Mouse (Mus musculus) urinary bladder, postnatal 36 days (tissue): Measurements from ENCODE around the gene Pcbp3.

ENCODE experiments used
- DNase-seq, 2 experiments: peaks; one replicate each; pipeline ENCODE4 v3.0.0; 2022; ENCODE audit warnings: low spot score in 2 of 2, mixed read lengths in 1 of 2

Gene Pcbp3

GRCm38 (mm10) chr10:76931122-76931521, 30.6 kb downstream of the Pcbp3 start:
- DNase-seq, result peak; percentile 71 to 84

- no peak for DNase-seq
Measured at GRCm38 (mm10) chr10:76924441-76924840, 37.2 kb downstream of the Pcbp3 start.

GRCm38 (mm10) chr10:76918086-76918485, 43.6 kb downstream of the Pcbp3 start:
- DNase-seq, result no peak

GRCm38 (mm10) chr10:76906434-76906833, 55.3 kb downstream of the Pcbp3 start:
- DNase-seq, result no peak

DNA sequence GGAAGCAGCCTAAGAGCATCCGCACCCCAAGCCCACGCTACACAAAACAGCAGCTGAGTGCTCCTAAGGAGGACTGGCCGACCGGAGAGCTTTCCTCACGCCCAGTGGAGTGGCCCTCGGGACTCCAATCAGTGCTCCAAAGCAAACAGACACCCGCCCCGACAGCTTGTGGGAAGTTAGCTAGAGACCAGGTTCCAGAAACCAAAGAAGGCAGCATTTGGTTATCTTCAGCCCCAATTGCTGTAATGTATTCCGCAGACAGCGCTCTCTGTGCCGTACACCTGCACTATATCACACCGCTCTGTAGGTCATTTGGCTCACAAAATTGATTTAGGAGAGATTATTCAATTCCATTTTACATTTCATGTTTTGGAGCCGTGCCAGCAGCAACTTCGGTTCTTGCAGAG, 55.7 kb downstream of the Pcbp3 start:
- DNase-seq, result no peak

- no peak for DNase-seq
Measured at GRCm38 (mm10) chr10:76903694-76904093, 58.0 kb downstream of the Pcbp3 start.

DNA sequence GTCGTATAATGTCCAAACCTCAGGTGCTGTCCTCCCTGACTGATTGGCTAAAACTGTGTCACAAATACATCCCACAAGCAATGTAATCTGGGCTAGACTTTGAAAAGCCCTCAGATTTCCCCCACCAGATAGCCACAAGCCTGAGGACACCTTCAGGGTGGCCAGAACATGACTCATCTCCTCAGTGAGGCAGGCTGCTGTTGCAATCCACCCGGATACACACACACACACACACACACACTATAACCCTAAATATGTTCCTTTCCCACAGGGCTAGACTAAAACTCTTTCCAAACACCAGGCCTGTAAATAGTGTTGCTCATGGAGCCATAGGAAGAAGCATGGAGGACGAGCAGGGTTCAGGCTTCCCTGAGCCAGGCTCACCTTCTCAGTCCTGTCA, 58.6 kb downstream of the Pcbp3 start:
- peak in 1 of 2 experiments; percentile 47 for DNase-seq

- DNase-seq, result peak; percentile 17 to 42
Measured at GRCm38 (mm10) chr10:76902588-76902987, 59.1 kb downstream of the Pcbp3 start.

- DNase-seq, result no peak
Measured at GRCm38 (mm10) chr10:76898428-76898827, 63.3 kb downstream of the Pcbp3 start.

- no peak for DNase-seq
Measured at GRCm38 (mm10) chr10:76891456-76891855, 70.2 kb downstream of the Pcbp3 start.

DNA sequence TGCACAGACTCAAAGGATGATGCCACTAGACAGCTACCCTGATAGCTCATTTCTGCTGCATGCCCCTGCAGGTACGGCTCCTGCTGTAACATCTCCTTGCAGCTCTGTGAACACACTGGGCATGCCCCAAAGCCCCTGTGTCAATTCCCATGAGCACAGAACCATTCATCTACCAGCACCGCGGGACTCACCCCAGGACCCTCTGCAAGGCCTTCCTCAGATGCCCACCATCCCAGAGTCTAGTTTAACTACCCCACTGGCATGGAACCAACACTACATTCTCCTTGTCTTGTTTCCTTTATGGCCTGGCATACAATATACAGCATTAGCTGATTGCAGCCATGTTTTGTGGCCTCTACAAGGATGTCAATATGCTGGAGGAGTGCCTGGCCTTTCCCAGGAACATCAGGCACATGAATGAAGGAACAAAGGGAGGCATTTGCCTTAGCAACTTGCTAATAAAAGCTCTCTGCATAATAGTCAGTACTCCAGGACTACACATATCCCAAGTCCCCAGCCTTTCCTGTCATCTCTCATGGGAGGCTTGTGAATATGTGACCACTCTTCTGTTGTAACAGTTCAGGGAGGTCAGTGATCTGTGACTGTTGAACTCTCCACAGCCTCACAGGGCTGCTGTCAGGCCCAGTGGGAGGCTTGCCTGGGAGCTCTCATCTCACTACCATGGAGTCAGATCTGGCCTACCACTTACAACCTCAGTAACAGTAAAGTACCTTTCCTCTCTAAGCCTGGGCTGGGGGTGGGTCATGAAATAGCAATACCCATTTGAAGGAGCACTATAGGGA, 78.0 kb downstream of the Pcbp3 start:
- no peak for DNase-seq

- DNase-seq, result no peak
Measured at GRCm38 (mm10) chr10:76882644-76883441, 78.8 kb downstream of the Pcbp3 start.

DNA sequence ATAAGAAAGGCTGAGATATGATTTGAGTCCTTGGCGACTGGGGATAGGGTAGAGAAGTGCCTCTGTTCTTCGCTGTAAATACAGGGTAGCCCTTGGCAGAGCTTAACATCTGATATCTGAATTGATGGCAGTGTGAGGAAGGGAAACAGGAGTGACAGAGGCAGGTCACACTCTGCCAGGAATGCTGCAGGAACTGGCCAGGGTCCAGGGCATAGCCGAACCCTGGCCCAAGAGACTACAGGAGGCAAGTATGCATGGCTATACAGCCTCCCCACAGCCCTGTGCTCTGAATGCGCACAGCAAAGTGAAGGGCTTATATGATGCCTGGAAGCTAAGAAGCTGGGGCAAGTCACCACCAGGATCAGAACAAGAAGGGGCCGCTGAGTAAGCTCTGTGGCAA, 79.8 kb downstream of the Pcbp3 start:
- DNase-seq, result no peak

- no peak for DNase-seq
Measured at GRCm38 (mm10) chr10:76875310-76875709, 86.4 kb downstream of the Pcbp3 start.

GRCm38 (mm10) chr10:76874879-76875278, 86.8 kb downstream of the Pcbp3 start:
- DNase-seq, result no peak

- peak; percentile 25 to 29 for DNase-seq
Measured at GRCm38 (mm10) chr10:76874398-76874797, 87.3 kb downstream of the Pcbp3 start.

GRCm38 (mm10) chr10:76873948-76874347, 87.7 kb downstream of the Pcbp3 start:
- peak; percentile 12 to 25 for DNase-seq

DNA sequence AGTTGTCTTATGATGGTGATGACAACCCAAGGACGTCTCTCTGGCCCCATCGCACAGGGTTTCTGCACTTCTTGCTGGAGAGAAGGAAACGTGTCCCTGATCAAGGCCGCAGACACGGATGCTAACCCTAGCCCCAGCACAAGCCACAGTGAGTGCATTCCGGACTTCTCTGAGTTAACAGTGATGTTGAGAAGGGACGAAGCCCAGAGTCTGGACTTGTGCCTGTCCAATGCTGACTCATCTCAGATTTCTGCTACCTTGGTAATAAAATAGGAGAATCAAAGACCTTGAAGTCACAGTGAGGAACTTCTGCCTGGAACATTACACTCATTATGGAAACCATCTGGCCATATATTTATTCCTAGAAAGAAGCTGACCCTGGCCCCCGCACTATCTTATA, 89.0 kb downstream of the Pcbp3 start:
- no peak for DNase-seq

- DNase-seq, result no peak
Measured at GRCm38 (mm10) chr10:76865936-76866335, 95.8 kb downstream of the Pcbp3 start.

DNA sequence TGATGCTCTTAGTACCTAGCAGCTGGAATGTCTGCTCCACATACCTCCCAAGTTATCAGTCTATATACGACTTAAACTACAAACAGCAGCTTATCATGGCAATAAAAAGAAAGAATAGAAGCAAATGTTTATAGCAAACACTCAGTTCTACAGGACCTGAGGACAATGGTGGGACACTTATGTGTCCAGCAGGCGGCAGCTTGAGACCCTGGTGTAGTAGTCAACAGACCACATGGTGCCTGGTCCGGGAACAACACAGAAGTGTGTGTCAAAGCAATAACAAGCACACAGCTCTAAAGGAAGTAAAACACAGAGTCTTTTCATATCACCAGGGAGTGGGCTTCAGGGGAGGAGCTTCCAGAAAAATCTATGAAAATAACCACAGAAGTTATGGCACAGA, 100.7 kb downstream of the Pcbp3 start:
- no peak for DNase-seq

DNA sequence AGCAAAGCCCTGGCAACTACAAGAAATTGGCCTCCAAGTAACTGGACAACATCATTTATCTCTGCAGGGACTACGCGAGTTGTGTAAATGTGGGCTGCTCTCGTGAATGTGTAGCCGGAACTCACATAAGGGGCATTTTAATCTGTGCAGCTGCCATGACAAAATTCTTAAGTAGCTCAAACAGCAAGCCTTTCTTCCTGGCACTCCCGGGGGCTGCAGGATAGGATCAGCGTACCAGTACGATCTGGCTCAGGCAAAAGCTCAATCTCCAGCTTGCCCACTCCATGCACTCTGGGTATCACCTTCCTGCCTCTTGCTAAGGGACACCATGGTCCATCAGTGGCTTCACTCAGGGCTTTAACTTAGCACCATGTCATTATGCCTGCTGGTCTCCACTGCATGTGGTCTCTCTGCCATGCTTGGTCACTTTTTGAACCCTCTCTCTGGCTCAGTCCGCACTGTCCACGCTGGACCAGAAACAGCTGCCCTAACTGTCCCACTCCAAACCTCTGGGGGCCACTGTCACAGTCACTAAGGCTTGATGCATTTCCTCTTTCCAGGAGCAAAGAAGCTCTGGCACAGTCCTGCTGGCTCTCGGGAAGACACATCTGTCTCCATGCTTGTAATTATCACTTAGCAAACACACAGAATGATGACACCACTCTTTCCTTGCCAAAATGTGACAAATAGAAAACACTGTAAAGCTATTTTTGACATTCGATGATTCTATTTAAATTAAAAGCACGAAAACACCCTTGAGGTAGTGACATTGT, 102.1 kb downstream of the Pcbp3 start:
- DNase-seq, result no peak

DNA sequence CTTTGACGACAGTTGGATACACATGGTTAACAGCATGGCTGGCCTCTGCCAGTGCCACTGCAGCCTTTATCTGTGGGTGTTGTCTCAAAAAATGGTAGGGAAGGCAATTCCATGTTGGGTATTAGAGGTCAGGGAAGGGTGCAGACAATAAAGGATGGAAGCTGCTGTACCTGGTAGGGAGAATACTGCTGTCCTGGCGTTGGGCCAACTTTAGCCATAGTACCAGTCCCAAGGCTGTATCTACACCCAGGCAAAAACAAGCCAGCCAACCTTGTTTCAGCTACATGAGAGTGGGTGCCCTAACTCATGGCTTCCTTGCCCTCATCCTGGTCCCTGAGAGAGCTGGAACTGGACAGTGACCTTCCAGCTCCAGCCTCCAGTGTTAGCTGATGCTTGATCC, 103.8 kb downstream of the Pcbp3 start:
- DNase-seq, result no peak
